Mouse (Mus musculus) adrenal gland, postnatal 0 days (tissue): ENCODE data around the gene Mfsd2b. TPM values are rescaled to one million over a fixed set of nuclear protein-coding genes. Genes with fewer than 3 reads are reported as not detected.

ENCODE experiments used
- polyA plus RNA-seq: library from polyadenylated mRNA; unstranded; fragments of >200 nt; fragmentation: Nextera tagmentation; extraction: Ambion mirVana; gene quantifications from 2 replicates; pipeline ENCODE4 v1.2.1, GENCODE M21; 2015

Mfsd2b gene
- 1.2 and 3.1 TPM in 2 replicates for polyA plus RNA-seq

GRCm38 (mm10) chr12:4874161-4874927 is at the start of gene Mfsd2b:
Gene Mfsd2b, minus strand, starts transcription at chr12:4874359.

GRCm38 (mm10) chr12:4916994-4917804 is 43.0 kb upstream of the Mfsd2b start, which contains the start of gene Atad2b:
Gene Atad2b, plus strand, starts transcription at chr12:4917353.

GRCm38 (mm10) chr12:4906951-4907906 is 33.1 kb upstream of the Mfsd2b start, which contains the start of gene Ubxn2a:
Gene Ubxn2a, minus strand, starts transcription at chr12:4907705.

GRCm38 (mm10) chr12:4842890-4843597 is 31.1 kb downstream of the Mfsd2b start, which contains the start of gene Wdcp:
Gene Wdcp, plus strand, starts transcription at chr12:4843303.

GRCm38 (mm10) chr12:4841392-4841887 is 32.7 kb downstream of the Mfsd2b start, which contains the start of gene Fkbp1b:
Gene Fkbp1b, minus strand, starts transcription at chr12:4841591.

GRCm38 (mm10) chr12:4817361-4818101 is 56.6 kb downstream of the Mfsd2b start, which contains the start of gene Sf3b6:
Gene Sf3b6, plus strand, starts transcription at chr12:4817544.

Other genes starting within 250 kb of the Mfsd2b start
- 0.13 and 0.18 TPM in 2 replicates for gene Fam228a, start 135.9 kb downstream of the Mfsd2b start, polyA plus RNA-seq
- gene Pfn4, start 105.3 kb downstream of the Mfsd2b start, polyA plus RNA-seq = 2.8 and 4.8 TPM in 2 replicates
- gene Fam228b, start 105.1 kb downstream of the Mfsd2b start, polyA plus RNA-seq = 1.4 and 3.7 TPM in 2 replicates
- 414 and 557 TPM in 2 replicates for gene Sf3b6, start 56.8 kb downstream of the Mfsd2b start, polyA plus RNA-seq
- 31.3 and 78.7 TPM in 2 replicates for gene Fkbp1b, start 32.8 kb downstream of the Mfsd2b start, polyA plus RNA-seq
- 18.1 and 18.4 TPM in 2 replicates for gene Wdcp, start 31.1 kb downstream of the Mfsd2b start, polyA plus RNA-seq
- gene Ubxn2a, start 33.3 kb upstream of the Mfsd2b start, polyA plus RNA-seq = 21.0 and 28.2 TPM in 2 replicates
- 4.1 and 6.8 TPM in 2 replicates for gene Atad2b, start 43.0 kb upstream of the Mfsd2b start, polyA plus RNA-seq